Mouse (Mus musculus): ENCODE results near the gene Cox6a1. TPM values are rescaled to one million over a fixed set of nuclear protein-coding genes. Genes with fewer than 3 reads are reported as not detected.
"Not testable (repeated sequence)": the region's sequence is repeated elsewhere in the genome, so short reads cannot be mapped to it uniquely, and the experiment has no call there.

The Cox6a1 gene
- polyA plus RNA-seq (2014; fragmentation: Nextera tagmentation; extraction: Ambion mirVana), result 911 and 1,119 TPM in 2 replicates

DNA sequence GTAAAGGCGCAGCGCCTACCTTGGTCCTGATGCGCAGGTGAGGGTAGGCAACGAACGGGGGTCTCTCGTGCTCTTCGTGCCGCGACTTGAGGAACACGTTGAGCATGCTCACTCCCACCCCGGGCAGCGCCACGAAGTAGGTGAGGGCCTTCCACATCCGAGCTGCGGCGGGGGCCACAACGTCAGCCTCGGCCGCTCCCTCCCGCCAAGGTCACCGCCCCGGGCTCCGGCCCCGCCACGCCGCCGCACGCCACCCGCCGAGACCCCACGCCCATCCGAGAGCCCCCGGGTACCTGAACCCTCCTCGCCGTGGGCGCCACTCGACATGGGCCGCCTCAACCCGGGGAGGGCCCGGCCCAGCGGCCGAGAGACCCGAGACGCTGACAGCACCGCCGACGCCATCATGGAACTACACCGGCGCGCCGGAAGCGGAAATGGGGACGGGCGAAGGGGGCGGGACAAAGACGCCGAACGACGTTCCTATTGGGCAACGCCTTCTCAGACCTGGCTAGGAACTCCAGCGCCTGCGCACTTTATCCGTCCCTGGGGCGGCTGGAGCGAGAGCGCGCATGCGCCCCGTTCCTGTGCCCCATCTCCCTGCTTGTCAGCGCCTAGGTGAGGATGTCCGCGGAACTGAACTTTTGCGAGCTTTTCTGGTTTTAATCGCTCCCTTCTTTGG lies at the start of gene Cox6a1:
TSS of gene Cox6a1 (minus strand) at position 436 of the 679 bp plus-strand sequence.
- H3K27ac ChIP-seq (ENCODE audit: low read depth, low read length), result peak within 1 kb of the TSS; percentile 71
- H3K9me3 ChIP-seq (ENCODE audit: control insufficient read depth, low read length), result peaks cover 3% of the 10 kb centered on the region; the same call in 1 of the 2 replicates
- H3K9ac ChIP-seq (ENCODE audit: low read depth, low read length), result peak within 1 kb of the TSS; percentile 79
- peak within 1 kb of the TSS; percentile 92 for H3K4me3 ChIP-seq (ENCODE audit: low read length)
- H3K4me1 ChIP-seq (ENCODE audit: control insufficient read depth, insufficient read depth, low read length), result peaks cover 6% of the 10 kb centered on the region; the same call in 1 of the 2 replicates
- H3K27me3 ChIP-seq (ENCODE audit: control insufficient read depth, insufficient read depth, low read length), result no peaks in the 10 kb centered on the region
- peak within 1 kb of the TSS; percentile 91 for H3K4me2 ChIP-seq (replicated peaks; ENCODE audit: low read depth, low read length)
- H3K36me3 ChIP-seq (ENCODE audit: control insufficient read depth, insufficient read depth, low read length), result peaks cover 30% of the 10 kb centered on the region
- WGBS, result under 1% methylated on average over 52 of the region's 74 CpGs
- ATAC-seq (ENCODE audit: low FRiP score, low TSS enrichment), result peak; percentile 96

DNA sequence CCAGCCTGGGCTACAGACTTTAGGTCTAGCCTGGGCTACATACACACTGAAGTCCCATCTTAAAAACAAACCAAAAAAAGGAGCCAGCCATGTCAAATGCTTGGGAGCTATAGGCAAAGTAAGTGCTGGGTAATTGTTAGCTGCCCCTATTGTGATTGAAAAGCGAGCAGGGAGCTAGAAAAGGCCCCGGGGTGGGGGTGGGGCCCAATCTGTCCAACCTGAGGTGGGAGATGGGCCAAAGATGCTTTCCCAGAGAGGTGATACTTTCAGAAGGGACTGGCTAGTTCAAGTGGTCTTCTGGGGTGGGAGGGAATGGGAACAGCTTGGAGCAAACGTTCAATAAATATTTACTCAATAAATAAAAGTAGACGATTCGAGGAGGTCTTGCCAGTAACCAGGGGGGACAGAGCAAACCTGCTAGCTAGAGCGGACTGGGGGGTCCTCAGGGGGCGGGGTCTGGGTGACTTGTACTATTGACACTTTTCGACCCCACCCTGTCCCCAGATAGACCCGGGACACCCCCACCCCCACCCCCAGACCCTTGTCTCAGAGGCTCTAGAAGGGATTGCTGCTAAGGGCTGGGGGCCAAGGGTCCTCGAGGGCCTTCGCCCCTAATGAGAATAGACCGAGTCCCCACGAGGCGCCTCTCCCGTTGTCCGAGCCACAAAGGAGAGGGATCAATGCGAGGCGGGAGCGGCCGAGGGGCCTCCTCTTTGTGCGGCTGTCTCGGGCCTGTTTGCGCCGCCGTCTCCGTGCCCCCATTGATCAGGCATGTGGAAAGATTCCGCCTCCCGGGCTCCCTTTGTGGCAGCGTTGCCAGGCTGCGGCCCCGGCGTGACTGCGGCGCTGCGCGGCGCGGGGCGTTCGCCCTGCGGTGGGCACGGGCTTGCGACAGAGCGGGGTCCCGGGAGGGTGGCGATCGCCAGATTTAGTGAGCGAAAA lies 49.3 kb upstream of the Cox6a1 start:
- peaks cover 18% of the 10 kb centered on the region for H3K4me1 ChIP-seq (ENCODE audit: control insufficient read depth, insufficient read depth, low read length)
- peak overlapping the region; percentile 73 for H3K4me2 ChIP-seq (replicated peaks; ENCODE audit: low read depth, low read length)
- no peaks in the 10 kb centered on the region for H3K36me3 ChIP-seq (ENCODE audit: control insufficient read depth, insufficient read depth, low read length)
- WGBS, result 3% methylated on average over 48 of the region's 48 CpGs
- H3K9ac ChIP-seq (ENCODE audit: low read depth, low read length), result peak overlapping the region; percentile 69
- H3K27me3 ChIP-seq (ENCODE audit: control insufficient read depth, insufficient read depth, low read length), result no peaks in the 10 kb centered on the region
- ATAC-seq (ENCODE audit: low FRiP score, low TSS enrichment), result no peak
- no peaks in the 10 kb centered on the region for H3K9me3 ChIP-seq (ENCODE audit: control insufficient read depth, low read length)
- H3K4me3 ChIP-seq (ENCODE audit: low read length), result peak overlapping the region; percentile 36
- H3K27ac ChIP-seq (ENCODE audit: low read depth, low read length), result no peak overlapping the region

DNA sequence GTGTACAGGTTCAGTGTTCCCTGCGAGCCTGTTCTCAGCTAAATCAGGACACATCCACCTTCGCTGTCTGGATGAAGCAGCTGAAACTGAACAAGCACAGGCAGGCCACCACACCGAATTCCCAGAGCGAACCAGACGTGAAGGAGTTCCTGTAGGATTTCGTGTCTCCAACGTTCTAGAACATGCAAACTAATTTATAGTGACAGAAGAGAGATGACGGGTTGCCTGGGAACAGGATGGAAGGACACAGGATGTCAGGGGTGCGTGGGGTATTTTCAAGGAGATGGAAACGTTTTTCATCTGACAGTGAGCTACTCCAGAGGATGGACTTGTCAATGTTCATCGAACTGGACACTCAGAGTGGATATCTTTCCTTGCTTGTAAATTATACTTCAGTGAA lies 47.9 kb upstream of the Cox6a1 start:
- Histone ChIP-seq H3K36me3 (ENCODE audit: control insufficient read depth, insufficient read depth, low read length) (no peaks in the 10 kb centered on the region), H3K4me2 (replicated peaks; ENCODE audit: low read depth, low read length) (no peak overlapping the region), H3K27me3 (ENCODE audit: control insufficient read depth, insufficient read depth, low read length) (no peaks in the 10 kb centered on the region), H3K9me3 (ENCODE audit: control insufficient read depth, low read length) (no peaks in the 10 kb centered on the region), H3K4me1 (ENCODE audit: control insufficient read depth, insufficient read depth, low read length) (peaks cover 21% of the 10 kb centered on the region), H3K9ac (ENCODE audit: low read depth, low read length) (no peak overlapping the region), H3K27ac (ENCODE audit: low read depth, low read length) (no peak overlapping the region), H3K4me3 (ENCODE audit: low read length) (no peak overlapping the region)
- no peak for ATAC-seq (ENCODE audit: low FRiP score, low TSS enrichment)
- 39% methylated on average over 11 of the region's 11 CpGs for WGBS

DNA sequence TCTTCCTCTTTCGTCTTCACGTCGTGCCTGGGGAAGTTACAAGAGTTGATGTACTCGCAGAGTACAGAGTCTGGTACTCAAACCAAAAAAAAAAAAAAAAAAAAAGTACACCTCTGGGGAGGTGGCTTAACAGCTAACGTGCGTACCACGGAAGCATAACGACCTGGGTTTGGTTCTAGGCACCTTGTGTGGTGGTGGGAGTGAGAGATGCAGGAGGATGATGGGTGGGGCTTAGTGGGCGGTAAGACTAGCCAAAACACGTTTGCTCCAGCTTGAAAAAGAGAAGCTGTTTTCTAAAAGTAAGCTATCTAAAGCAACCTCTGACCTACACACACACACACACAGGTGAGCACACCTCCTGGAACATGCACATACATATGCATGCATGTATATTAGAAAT lies 46.1 kb upstream of the Cox6a1 start:
- Histone ChIP-seq H3K9me3 (ENCODE audit: control insufficient read depth, low read length) (no peaks in the 10 kb centered on the region), H3K4me1 (ENCODE audit: control insufficient read depth, insufficient read depth, low read length) (peaks cover 21% of the 10 kb centered on the region), H3K4me3 (ENCODE audit: low read length) (no peak overlapping the region), H3K9ac (ENCODE audit: low read depth, low read length) (no peak overlapping the region), H3K4me2 (replicated peaks; ENCODE audit: low read depth, low read length) (peak overlapping the region; percentile 15; the same call in 1 of the 2 replicates), H3K36me3 (ENCODE audit: control insufficient read depth, insufficient read depth, low read length) (no peaks in the 10 kb centered on the region), H3K27ac (ENCODE audit: low read depth, low read length) (peak overlapping the region; percentile 59; the same call in 1 of the 2 replicates), H3K27me3 (ENCODE audit: control insufficient read depth, insufficient read depth, low read length) (no peaks in the 10 kb centered on the region)
- ATAC-seq (ENCODE audit: low FRiP score, low TSS enrichment), result no peak
- 10% methylated on average over 10 of the region's 10 CpGs for WGBS

DNA sequence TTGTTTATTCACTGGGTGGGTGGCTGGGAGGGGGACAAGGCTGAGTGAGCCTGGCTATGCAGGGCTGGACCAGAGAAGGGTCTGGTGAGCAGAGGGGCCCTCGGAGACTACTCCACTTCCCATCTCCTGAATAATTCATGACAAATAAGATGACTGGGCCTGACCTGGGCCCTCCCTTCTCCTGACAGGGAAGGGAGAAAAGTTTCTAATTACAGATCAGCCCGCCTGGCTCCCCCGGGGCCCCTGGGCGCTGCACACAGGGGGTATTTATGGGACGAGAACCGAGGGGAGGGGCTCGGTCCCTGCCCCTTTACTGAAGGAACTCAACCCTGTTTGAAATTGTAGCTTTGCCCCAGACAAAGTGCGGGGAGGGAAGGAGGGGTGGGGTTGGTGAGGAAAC lies 45.4 kb upstream of the Cox6a1 start:
- ATAC-seq (ENCODE audit: low FRiP score, low TSS enrichment), result peak; percentile 92
- 2% methylated on average over 8 of the region's 8 CpGs for WGBS
- H3K4me3 ChIP-seq (ENCODE audit: low read length), result no peak overlapping the region
- H3K9me3 ChIP-seq (ENCODE audit: control insufficient read depth, low read length), result no peaks in the 10 kb centered on the region
- H3K4me1 ChIP-seq (ENCODE audit: control insufficient read depth, insufficient read depth, low read length), result peaks cover 21% of the 10 kb centered on the region
- no peaks in the 10 kb centered on the region for H3K27me3 ChIP-seq (ENCODE audit: control insufficient read depth, insufficient read depth, low read length)
- H3K36me3 ChIP-seq (ENCODE audit: control insufficient read depth, insufficient read depth, low read length), result no peaks in the 10 kb centered on the region
- peak overlapping the region; percentile 59 for H3K27ac ChIP-seq (ENCODE audit: low read depth, low read length)
- peak overlapping the region; percentile 15; the same call in 1 of the 2 replicates for H3K4me2 ChIP-seq (replicated peaks; ENCODE audit: low read depth, low read length)
- peak overlapping the region; percentile 18; the same call in 1 of the 2 replicates for H3K9ac ChIP-seq (ENCODE audit: low read depth, low read length)

DNA sequence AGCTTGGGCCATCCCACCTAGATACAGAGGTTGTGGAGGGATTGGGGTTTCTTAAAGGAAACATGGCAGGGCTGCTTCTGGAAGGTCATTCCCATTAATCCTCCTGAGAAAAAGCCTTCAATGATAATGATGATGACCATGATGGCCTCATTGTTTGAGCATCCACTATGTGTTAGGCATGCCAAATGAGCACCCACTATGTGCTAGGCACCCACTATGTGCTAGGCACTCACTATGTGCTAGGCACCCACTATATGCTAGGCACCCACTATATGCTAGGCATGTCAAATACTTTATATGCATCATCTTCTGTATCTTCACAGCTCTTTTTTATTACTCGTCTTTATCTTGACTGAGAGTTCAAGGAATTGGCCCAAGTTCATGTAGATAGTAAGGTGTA lies 44.2 kb upstream of the Cox6a1 start:
- Histone ChIP-seq H3K4me1 (ENCODE audit: control insufficient read depth, insufficient read depth, low read length) (peaks cover 13% of the 10 kb centered on the region), H3K4me3 (ENCODE audit: low read length) (no peak overlapping the region), H3K9ac (ENCODE audit: low read depth, low read length) (no peak overlapping the region), H3K27me3 (ENCODE audit: control insufficient read depth, insufficient read depth, low read length) (no peaks in the 10 kb centered on the region), H3K36me3 (ENCODE audit: control insufficient read depth, insufficient read depth, low read length) (no peaks in the 10 kb centered on the region), H3K27ac (ENCODE audit: low read depth, low read length) (no peak overlapping the region), H3K9me3 (ENCODE audit: control insufficient read depth, low read length) (no peaks in the 10 kb centered on the region), H3K4me2 (replicated peaks; ENCODE audit: low read depth, low read length) (no peak overlapping the region)
- 87% methylated on average over 1 of the region's 1 CpGs for WGBS
- ATAC-seq (ENCODE audit: low FRiP score, low TSS enrichment), result no peak

DNA sequence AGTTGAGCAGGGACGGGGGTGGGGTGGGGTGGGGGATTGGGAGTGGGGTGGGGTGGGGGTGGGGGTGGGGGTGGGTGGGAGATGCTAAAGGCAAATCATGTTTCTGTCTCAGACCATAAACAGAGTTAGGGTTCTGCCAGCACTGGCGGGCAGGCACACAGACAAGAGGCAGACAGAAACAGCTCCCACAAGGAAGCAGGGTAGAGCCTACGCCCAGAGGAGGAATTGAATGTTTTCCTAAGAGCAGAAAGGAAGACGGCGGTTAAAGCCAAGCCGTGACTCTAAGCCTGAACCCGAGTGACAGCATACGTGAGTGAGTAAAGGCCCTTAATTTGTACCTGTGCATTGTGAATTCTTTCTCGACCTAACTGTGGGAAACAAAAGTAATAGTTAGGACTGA lies 43.2 kb upstream of the Cox6a1 start:
- 17% methylated on average over 9 of the region's 9 CpGs for WGBS
- no peak overlapping the region for H3K4me3 ChIP-seq (ENCODE audit: low read length)
- no peaks in the 10 kb centered on the region for H3K36me3 ChIP-seq (ENCODE audit: control insufficient read depth, insufficient read depth, low read length)
- no peak overlapping the region for H3K9ac ChIP-seq (ENCODE audit: low read depth, low read length)
- no peaks in the 10 kb centered on the region for H3K9me3 ChIP-seq (ENCODE audit: control insufficient read depth, low read length)
- no peak overlapping the region for H3K4me2 ChIP-seq (replicated peaks; ENCODE audit: low read depth, low read length)
- no peaks in the 10 kb centered on the region for H3K27me3 ChIP-seq (ENCODE audit: control insufficient read depth, insufficient read depth, low read length)
- H3K4me1 ChIP-seq (ENCODE audit: control insufficient read depth, insufficient read depth, low read length), result peaks cover 11% of the 10 kb centered on the region
- ATAC-seq (ENCODE audit: low FRiP score, low TSS enrichment), result no peak
- H3K27ac ChIP-seq (ENCODE audit: low read depth, low read length), result no peak overlapping the region; the same call in 1 of the 2 replicates

DNA sequence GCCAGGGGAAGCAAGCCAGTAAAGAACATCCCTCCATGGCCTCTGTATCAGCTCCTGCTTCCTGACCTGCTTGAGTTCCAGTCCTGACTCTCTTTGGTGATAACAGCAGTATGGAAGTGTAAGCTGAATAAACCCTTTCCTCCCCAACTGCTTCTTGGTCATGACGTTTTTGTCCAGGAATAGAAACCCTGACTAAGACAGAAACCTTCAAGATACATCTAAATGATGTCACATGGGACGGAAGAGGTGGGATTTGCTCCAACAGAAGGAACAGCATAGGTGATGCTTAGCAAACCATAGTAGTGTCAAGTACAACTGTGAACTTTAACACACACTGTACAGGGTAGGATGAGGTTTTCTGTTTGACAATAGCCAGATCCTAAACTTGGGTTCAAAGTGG lies 30.1 kb upstream of the Cox6a1 start:
- H3K4me2 ChIP-seq (replicated peaks; ENCODE audit: low read depth, low read length); H3K9me3 ChIP-seq (ENCODE audit: control insufficient read depth, low read length); H3K27me3 ChIP-seq (ENCODE audit: control insufficient read depth, insufficient read depth, low read length); ATAC-seq (ENCODE audit: low FRiP score, low TSS enrichment); H3K4me3 ChIP-seq (ENCODE audit: low read length); H3K27ac ChIP-seq (ENCODE audit: low read depth, low read length); H3K36me3 ChIP-seq (ENCODE audit: control insufficient read depth, insufficient read depth, low read length); H3K9ac ChIP-seq (ENCODE audit: low read depth, low read length); H3K4me1 ChIP-seq (ENCODE audit: control insufficient read depth, insufficient read depth, low read length): not testable (repeated sequence)
- WGBS, result 90% methylated on average over 2 of the region's 2 CpGs

DNA sequence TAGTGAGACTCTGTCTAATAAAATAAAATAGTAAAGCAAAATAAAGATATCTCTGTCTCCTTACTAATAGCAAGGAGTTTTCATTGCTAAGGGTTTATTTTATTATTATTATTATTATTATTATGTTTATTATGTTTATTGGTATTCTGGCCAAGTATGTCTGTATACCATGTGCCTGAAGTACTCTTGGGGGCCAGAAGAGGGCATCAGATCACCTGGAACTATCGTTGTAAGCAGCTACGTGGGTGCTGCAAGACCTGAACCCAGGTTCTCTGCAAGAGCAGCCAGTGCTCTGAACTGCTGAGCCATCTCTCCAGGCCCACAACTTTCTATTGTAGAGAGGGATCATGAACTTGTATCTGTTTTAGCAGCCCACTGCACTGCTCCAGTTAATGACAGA lies 26.7 kb upstream of the Cox6a1 start:
- Histone ChIP-seq H3K4me3 (ENCODE audit: low read length) (no peak overlapping the region), H3K9me3 (ENCODE audit: control insufficient read depth, low read length) (no peaks in the 10 kb centered on the region), H3K4me1 (ENCODE audit: control insufficient read depth, insufficient read depth, low read length) (peaks cover 3% of the 10 kb centered on the region), H3K4me2 (replicated peaks; ENCODE audit: low read depth, low read length) (no peak overlapping the region), H3K27ac (ENCODE audit: low read depth, low read length) (no peak overlapping the region), H3K36me3 (ENCODE audit: control insufficient read depth, insufficient read depth, low read length) (no peaks in the 10 kb centered on the region), H3K9ac (ENCODE audit: low read depth, low read length) (no peak overlapping the region), H3K27me3 (ENCODE audit: control insufficient read depth, insufficient read depth, low read length) (no peaks in the 10 kb centered on the region)
- ATAC-seq (ENCODE audit: low FRiP score, low TSS enrichment), result no peak
- 88% methylated on average over 2 of the region's 2 CpGs for WGBS
